19 mouse cellular contexts compared by ENCODE assay signal in the genomic region with DNA sequence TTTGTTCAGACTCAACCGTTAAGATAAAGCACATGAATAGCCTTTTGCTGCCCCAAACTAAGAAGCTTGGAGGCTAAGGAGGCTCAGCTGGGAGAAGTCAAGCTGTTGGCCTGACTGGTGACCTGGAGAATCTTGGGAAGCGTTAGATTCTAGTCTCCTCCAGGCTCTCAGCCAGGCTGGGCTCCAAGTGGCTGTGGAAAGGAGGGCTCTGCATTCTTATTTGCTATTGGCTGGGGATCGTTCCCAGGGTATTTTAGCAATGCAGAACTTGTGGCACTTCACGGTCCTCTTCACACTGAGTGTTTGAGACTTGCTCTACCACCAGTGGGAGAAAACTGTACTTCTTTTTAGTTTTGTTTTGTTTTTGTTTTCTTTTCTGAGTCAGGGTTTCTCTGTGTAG. TPM values are rescaled to one million over a fixed set of nuclear protein-coding genes. Genes with fewer than 3 reads are reported as not detected.
A peak's percentile ranks its signal among the peaks of the same experiment; 100 is the strongest.
DNase-seq lines count a peak whose midpoint lies in the region; ATAC-seq lines count a peak whose summit lies in the region.
"Had no signal": no experiment of that assay in that cellular context is flagged by ENCODE, and none has a peak within 500 bp of the region (broad histone marks: within the 10 kb centered on the region; RNA-seq: fewer than 3 reads in every experiment).

No protein-coding gene starts in this region.

- ATAC-seq in heart, embryonic 13.5 days (ENCODE audit: extremely low read depth, insufficient number of reproducible peaks, low FRiP score, low TSS enrichment): no peak
- ATAC-seq: forebrain, embryonic 14.5 days; intestine, embryonic 15.5 days; liver, embryonic 12.5 days had no signal

- no peak overlapping the region for H3K4me3 ChIP-seq in heart, embryonic 13.5 days
- no peak overlapping the region for H3K4me3 ChIP-seq in forebrain, embryonic 10.5 days
- H3K4me3 ChIP-seq: intestine, embryonic 15.5 days; liver, embryonic 12.5 days; megakaryocyte, embryonic 14.5 days; neural tube, embryonic 15.5 days had no signal

- no peaks in the 10 kb centered on the region for H3K36me3 ChIP-seq in heart, embryonic 13.5 days
- no peaks in the 10 kb centered on the region for H3K36me3 ChIP-seq in forebrain, embryonic 10.5 days (replicated peaks)
- H3K36me3 ChIP-seq: intestine, embryonic 15.5 days; liver, embryonic 12.5 days; neural tube, embryonic 15.5 days had no signal

- H3K9ac ChIP-seq in heart, embryonic 13.5 days: no peak overlapping the region
- H3K9ac ChIP-seq: intestine, embryonic 15.5 days; liver, embryonic 12.5 days; neural tube, embryonic 15.5 days had no signal

- no peak for DNase-seq in heart, adult 8-10 months (ENCODE audit: low spot score)
- DNase-seq in adipocyte (ENCODE audit: low spot score): peak; percentile 49
- DNase-seq in kidney, postnatal 14 days: peak; percentile 54
- DNase-seq in lung, postnatal 10 days: peak; percentile 73
- DNase-seq in embryo, embryonic 9.5 days (ENCODE audit: extremely low spot score): no peak
- no peak for DNase-seq in thymus, adult 18-20 months
- DNase-seq in forebrain, embryonic 10.5 days (ENCODE audit: extremely low spot score, low spot score): no peak
- DNase-seq: adrenal gland, postnatal 36 days; B cell, adult 2 months; gastrocnemius, postnatal 14 days; layer of hippocampus, adult 9-11 months; spleen, adult 18-20 months had no signal

- no peak overlapping the region for H3K27ac ChIP-seq in heart, embryonic 13.5 days (replicated peaks)
- H3K27ac ChIP-seq in forebrain, embryonic 10.5 days: no peak overlapping the region
- H3K27ac ChIP-seq: intestine, embryonic 15.5 days; liver, embryonic 12.5 days; neural tube, embryonic 15.5 days; stomach, postnatal 0 days had no signal

- no peaks in the 10 kb centered on the region for H3K9me3 ChIP-seq in heart, embryonic 13.5 days
- no peaks in the 10 kb centered on the region for H3K9me3 ChIP-seq in forebrain, embryonic 10.5 days
- H3K9me3 ChIP-seq: intestine, embryonic 15.5 days; liver, embryonic 12.5 days; megakaryocyte, embryonic 14.5 days; neural tube, embryonic 15.5 days had no signal

- H3K4me1 ChIP-seq in heart, embryonic 13.5 days: peaks cover 11% of the 10 kb centered on the region
- H3K4me1 ChIP-seq in forebrain, embryonic 10.5 days: peaks cover under 1% of the 10 kb centered on the region; the same call in 1 of the 2 replicates
- H3K4me1 ChIP-seq: intestine, embryonic 15.5 days; liver, embryonic 12.5 days; megakaryocyte, embryonic 14.5 days; neural tube, embryonic 15.5 days had no signal

- H3K27me3 ChIP-seq in heart, embryonic 13.5 days (replicated peaks): no peaks in the 10 kb centered on the region
- no peaks in the 10 kb centered on the region for H3K27me3 ChIP-seq in forebrain, embryonic 10.5 days (ENCODE audit: poor library complexity, severe bottlenecking)
- H3K27me3 ChIP-seq: intestine, embryonic 15.5 days; neural tube, embryonic 15.5 days had no signal

- WGBS in heart, embryonic 13.5 days: 27% methylated on average over 4 of the region's 4 CpGs
- WGBS in forebrain, embryonic 10.5 days: 75% methylated on average over 4 of the region's 4 CpGs

- H3K4me2 ChIP-seq in heart, embryonic 13.5 days: 0 out of 2 replicates have a peak overlapping the region, but pooled peaks have one; percentile 2
- H3K4me2 ChIP-seq: intestine, embryonic 15.5 days; liver, embryonic 12.5 days; neural tube, embryonic 15.5 days had no signal

RNA-seq across cellular contexts. Expression of a gene that starts 20.2 kb away (rescaled TPM):
- 12.2 and 12.7 TPM in 2 replicates for polyA plus RNA-seq in heart, embryonic 13.5 days (2015; fragmentation: Nextera tagmentation; extraction: Ambion mirVana)
- total RNA-seq in heart, adult 8-10 months (2022): 10 to 100 TPM in 2 of 4 experiments, 1 to 10 TPM in 2; 9.7 to 11.2 (median 10.5) TPM
- 23.8 and 28.5 TPM in 2 replicates for polyA plus RNA-seq in forebrain, embryonic 10.5 days (2016; fragmentation: Nextera tagmentation; extraction: Ambion mirVana)

RNA-seq across cellular contexts. Expression of a gene that starts 47.3 kb away (rescaled TPM):
- 11.1 and 12.1 TPM in 2 replicates for polyA plus RNA-seq in heart, embryonic 13.5 days (2015; fragmentation: Nextera tagmentation; extraction: Ambion mirVana)
- total RNA-seq in heart, adult 8-10 months (2022): 10 to 100 TPM; 19.8 to 23.8 (median 21.8) TPM
- polyA plus RNA-seq in forebrain, embryonic 10.5 days (2016; fragmentation: Nextera tagmentation; extraction: Ambion mirVana): 17.6 and 20.3 TPM in 2 replicates

Comparison
In these comparisons a context has a peak if more than half of its experiments do, and no peak if none do; other contexts are left out.
1. DNase-seq: peak in adipocyte (single experiment), kidney, postnatal 14 days (single experiment) and lung, postnatal 10 days (single experiment); none in heart, adult 8-10 months (single experiment), embryo, embryonic 9.5 days (single experiment), thymus, adult 18-20 months (0 of 2) and forebrain, embryonic 10.5 days (single experiment).